In the genomic region with DNA sequence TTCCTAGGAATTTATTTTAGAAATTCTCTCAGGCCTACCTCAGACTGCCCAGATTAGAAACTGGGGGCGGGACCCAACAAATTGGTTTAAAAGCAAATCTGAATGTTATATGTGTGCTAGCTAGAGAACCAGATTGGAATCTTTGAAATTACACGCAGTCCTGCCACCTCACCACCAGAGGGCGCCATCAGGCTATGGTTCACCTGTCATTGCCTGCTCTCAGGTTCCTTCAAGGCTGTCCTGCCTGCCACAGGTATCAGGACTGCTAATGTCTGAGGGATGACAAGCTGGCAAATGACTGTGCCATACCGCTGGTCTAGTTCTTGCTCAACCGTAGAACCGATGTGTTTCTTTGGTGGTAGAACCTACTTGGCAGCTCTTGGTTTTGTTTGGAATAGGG, we compare ENCODE assay signal across 9 mouse cellular contexts. TPM values are rescaled to one million over a fixed set of nuclear protein-coding genes. Genes with fewer than 3 reads are reported as not detected.
DNase-seq lines count a peak whose midpoint lies in the region; ATAC-seq lines count a peak whose summit lies in the region.
"Had no signal": no experiment of that assay in that cellular context is flagged by ENCODE, and none has a peak within 500 bp of the region (broad histone marks: within the 10 kb centered on the region; RNA-seq: fewer than 3 reads in every experiment).

No protein-coding gene starts in this region.

- H3K9me3 ChIP-seq in heart, embryonic 11.5 days (replicated peaks; ENCODE audit: control insufficient read depth, low read length) = no peaks in the 10 kb centered on the region
- no peaks in the 10 kb centered on the region for H3K9me3 ChIP-seq in midbrain, embryonic 16.5 days (replicated peaks; ENCODE audit: control insufficient read depth, low read length, poor library complexity, severe bottlenecking)

- no peaks in the 10 kb centered on the region for H3K4me1 ChIP-seq in heart, embryonic 11.5 days (ENCODE audit: control insufficient read depth, insufficient read depth, low read length)
- H3K4me1 ChIP-seq in midbrain, embryonic 16.5 days (ENCODE audit: control insufficient read depth, insufficient read depth, low read length) = no peaks in the 10 kb centered on the region

- intact Hi-C loops in left cerebral cortex, postnatal 10 days (cut with DNase I) = loop anchor here (5.0 kb wide), 1 partner anchor 392 kb away; no protein-coding TSS in a partner anchor

- WGBS in heart, embryonic 11.5 days (ENCODE audit: insufficient replicate concordance) = 19% methylated on average over 6 of the region's 6 CpGs
- WGBS in midbrain, embryonic 16.5 days = 20% methylated on average over 6 of the region's 6 CpGs

- no peaks in the 10 kb centered on the region for H3K36me3 ChIP-seq in heart, embryonic 11.5 days (ENCODE audit: control insufficient read depth, insufficient read depth, low read length)
- H3K36me3 ChIP-seq in midbrain, embryonic 16.5 days (ENCODE audit: control insufficient read depth, insufficient read depth, low read length) = no peaks in the 10 kb centered on the region
- no peaks in the 10 kb centered on the region for H3K36me3 ChIP-seq in splenic B cell, adult 2 months (ENCODE audit: control insufficient read depth, insufficient read depth, low read length, poor library complexity, severe bottlenecking)

- H3K4me2 ChIP-seq in heart, embryonic 11.5 days = no peak overlapping the region
- H3K4me2 ChIP-seq in midbrain, embryonic 16.5 days (ENCODE audit: low read length) = no peak overlapping the region

- DNase-seq in heart, adult 18-20 months = peak; percentile 26 to 78
- peak; percentile 69 for DNase-seq in R1 (ENCODE audit: low read depth, low spot score)
- DNase-seq in cerebellum, postnatal 10 days = peak; percentile 86 to 90
- peak; percentile 75 for DNase-seq in heart, postnatal 4 days
- DNase-seq in left cerebral cortex, postnatal 10 days (ENCODE audit: extremely low spot score in 1 of 2, low spot score in 2 of 2) = peak; percentile 40 to 56
- DNase-seq in splenic B cell, adult 2 months (ENCODE audit: low read depth, low spot score) = peak; percentile 76

- 0 out of 2 replicates have a peak, but pooled peaks cover 2% of the 10 kb centered on the region for H3K27me3 ChIP-seq in heart, embryonic 11.5 days (ENCODE audit: control insufficient read depth, insufficient read depth, low read length)
- no peaks in the 10 kb centered on the region for H3K27me3 ChIP-seq in midbrain, embryonic 16.5 days (ENCODE audit: control insufficient read depth, insufficient read depth, low read depth, low read length)
- H3K27me3 ChIP-seq in splenic B cell, adult 2 months (ENCODE audit: control insufficient read depth, insufficient read depth, low read length, poor library complexity, severe bottlenecking) = no peaks in the 10 kb centered on the region

- H3K9ac ChIP-seq in heart, embryonic 11.5 days (ENCODE audit: low read depth, low read length) = no peak overlapping the region
- H3K9ac ChIP-seq in midbrain, embryonic 16.5 days (ENCODE audit: low read depth, low read length) = no peak overlapping the region

- H3K4me3 ChIP-seq in heart, embryonic 11.5 days (ENCODE audit: low read depth, low read length) = no peak overlapping the region
- H3K4me3 ChIP-seq in midbrain, embryonic 16.5 days (ENCODE audit: low read depth, low read length) = no peak overlapping the region

- no peak overlapping the region for H3K27ac ChIP-seq in heart, embryonic 11.5 days (ENCODE audit: low read depth, low read length)
- no peak overlapping the region for H3K27ac ChIP-seq in midbrain, embryonic 16.5 days (ENCODE audit: low read length)

- no peak for ATAC-seq in heart, embryonic 11.5 days (replicated peaks; ENCODE audit: insufficient number of reproducible peaks, low FRiP score, low TSS enrichment)
- ATAC-seq in midbrain, embryonic 16.5 days = peak; percentile 14; the same call in 1 of the 2 replicates

RNA-seq across cellular contexts. Expression of a gene that starts 20.1 kb away (rescaled TPM):
- total RNA-seq in heart, adult 18-20 months (2021) = not detected
- 0.30 and 0.49 TPM in 2 replicates for polyA plus RNA-seq in heart, embryonic 11.5 days (2014; fragmentation: Nextera tagmentation; extraction: Ambion mirVana)
- under 1 TPM; 0.69 to 0.86 TPM for total RNA-seq in heart, postnatal 4 days (2021)
- 10 to 100 TPM; 12.5 to 17.0 TPM for total RNA-seq in left cerebral cortex, postnatal 10 days (2021)
- 3.8 and 4.2 TPM in 2 replicates for polyA plus RNA-seq in midbrain, embryonic 16.5 days (2015; fragmentation: Nextera tagmentation; extraction: Ambion mirVana)
- polyA plus RNA-seq: liver, embryonic 16.5 days had no signal

RNA-seq across cellular contexts. Expression of a gene that starts 53.3 kb away (rescaled TPM):
- 10 to 100 TPM; 11.1 to 11.6 TPM for total RNA-seq in heart, adult 18-20 months (2021)
- polyA plus RNA-seq in heart, embryonic 11.5 days (2014; fragmentation: Nextera tagmentation; extraction: Ambion mirVana) = 15.8 and 18.6 TPM in 2 replicates
- 10 to 100 TPM; 17.3 to 18.1 TPM for total RNA-seq in heart, postnatal 4 days (2021)
- total RNA-seq in left cerebral cortex, postnatal 10 days (2021) = 10 to 100 TPM; 29.7 to 30.2 TPM
- polyA plus RNA-seq in midbrain, embryonic 16.5 days (2015; fragmentation: Nextera tagmentation; extraction: Ambion mirVana) = 42.7 and 45.8 TPM in 2 replicates

Comparison
In these comparisons a context has a peak if more than half of its experiments do, and no peak if none do; other contexts are left out.
1. RNA of a gene that starts 20.1 kb away (total RNA-seq): 12.5 to 17.0 TPM in left cerebral cortex, postnatal 10 days; 0.69 to 0.86 TPM in heart, postnatal 4 days and not detected in heart, adult 18-20 months; every median in the first group is over 4 times any median in the second.
2. Peak in every context shown above with its lines, with median percentiles within 50 percentile points of each other: DNase-seq.